Mouse (Mus musculus) olfactory bulb, adult 2 months (tissue): ENCODE measurements around the gene Mrps33. TPM values are rescaled to one million over a fixed set of nuclear protein-coding genes. Genes with fewer than 3 reads are reported as not detected.

Experiments used
- H3K27ac ChIP-seq: fragments of 200-500 bp; 2 replicates; pipeline ENCODE4 v1.5.1; 2012; ENCODE audit warnings: low read depth, low read length; ENCODE audit not compliant: insufficient read depth
- H3K4me1 ChIP-seq: fragments of 200-500 bp; 2 replicates; pipeline ENCODE4 v1.6.1; 2012; ENCODE audit warnings: low read length; ENCODE audit not compliant: control insufficient read depth, insufficient read depth
- H3K4me3 ChIP-seq: fragments of 200-500 bp; 2 replicates; pipeline ENCODE4 v1.5.1; 2012; ENCODE audit warnings: mild to moderate bottlenecking, low read depth, low read length, moderate library complexity; ENCODE audit not compliant: insufficient read depth
- CTCF ChIP-seq: fragments of 200-500 bp; IDR thresholded peaks from 2 replicates; pipeline ENCODE4 v1.5.1; 2012; ENCODE audit warnings: low read depth, mild to moderate bottlenecking, low read length, moderate library complexity; ENCODE audit not compliant: insufficient read depth
- POLR2A ChIP-seq: fragments of 200-500 bp; IDR thresholded peaks from 2 replicates; pipeline ENCODE4 v1.6.1; 2012; ENCODE audit warnings: mild to moderate bottlenecking, low read depth, low read length, moderate library complexity; ENCODE audit not compliant: insufficient read depth
- WGBS: fragments of 180-500 bp; shearing (Covaris S2); methylation state at CpG from one replicate; pipeline ENCODE4 v1.1.7; 2018; 5-methylcytosine and 5-hydroxymethylcytosine counted together
- polyA plus RNA-seq: library from polyadenylated mRNA; stranded (reverse); fragments of >200 nt; gene quantifications from 2 replicates; pipeline ENCODE4 v1.2.4, GENCODE M21; 2012; ENCODE audit warnings: low replicate concordance; ENCODE audit not compliant: missing spikeins, insufficient read depth, insufficient read length

The Mrps33 gene
- not detected in 2 replicates for polyA plus RNA-seq

DNA sequence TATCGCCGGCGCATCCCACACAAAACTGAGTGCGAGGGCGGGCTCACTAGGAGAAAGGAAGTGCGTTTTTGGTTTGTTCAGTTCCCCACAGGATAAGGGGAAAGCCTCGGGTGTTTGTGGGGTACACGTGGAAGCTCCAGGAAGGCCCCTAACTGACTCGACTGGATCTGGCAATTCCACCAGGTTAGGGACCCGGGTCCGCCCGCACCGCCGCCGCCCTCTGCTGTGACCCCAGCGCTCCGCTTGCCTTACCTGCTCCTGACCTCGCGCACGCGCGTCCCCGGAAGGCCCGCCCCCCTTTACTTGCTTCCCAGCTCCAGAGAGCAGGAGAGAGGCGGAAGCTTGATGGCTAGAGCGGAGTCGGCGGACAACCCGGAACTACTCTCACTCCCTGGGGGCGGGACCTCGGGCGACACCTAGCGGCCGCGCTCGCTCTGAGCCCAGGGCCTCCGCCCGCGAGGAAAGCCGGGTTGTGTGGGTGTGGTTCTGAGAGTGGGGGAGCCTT is at the start of gene Mrps33:
Mrps33 (minus strand) TSS at position 377 of the 505 bp plus-strand sequence.
- Histone ChIP-seq H3K4me1 (no peaks in the 10 kb centered on the region), H3K27ac (peak within 1 kb of the TSS; percentile 26; the same call in 1 of the 2 replicates), H3K4me3 (peak within 1 kb of the TSS; percentile 62)
- TF ChIP-seq CTCF (peak; percentile 98), POLR2A (peak; percentile 48)
- under 1% methylated on average over 40 of the region's 40 CpGs for WGBS

GRCm38 (mm10) chr6:39849667-39850066 is 38.9 kb upstream of the Mrps33 start:
- TF ChIP-seq POLR2A (no peak), CTCF (no peak)
- WGBS = 91% methylated on average over 4 of the region's 4 CpGs
- Histone ChIP-seq H3K4me1 (no peaks in the 10 kb centered on the region), H3K27ac (no peak overlapping the region), H3K4me3 (no peak overlapping the region)

DNA sequence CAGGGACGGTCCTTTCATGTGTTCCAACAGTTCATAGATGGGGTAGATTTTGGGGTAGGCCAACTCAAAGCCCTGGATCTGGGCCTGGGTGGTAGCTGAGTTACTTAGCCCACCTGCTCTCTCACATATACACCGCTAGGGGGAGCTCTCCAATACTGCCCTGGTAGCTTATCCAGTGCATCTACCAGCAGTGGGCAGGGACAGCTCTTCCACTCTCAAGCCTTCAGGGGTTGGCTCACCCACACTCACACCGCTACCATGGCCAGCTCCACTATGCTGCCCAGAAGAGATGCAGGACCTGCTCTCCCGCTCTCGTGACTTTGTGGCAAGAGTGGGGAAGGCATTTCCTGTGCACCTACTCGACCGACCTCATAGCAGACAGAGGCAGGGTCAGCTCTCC is 38.0 kb upstream of the Mrps33 start:
- no peak overlapping the region for H3K4me3 ChIP-seq

DNA sequence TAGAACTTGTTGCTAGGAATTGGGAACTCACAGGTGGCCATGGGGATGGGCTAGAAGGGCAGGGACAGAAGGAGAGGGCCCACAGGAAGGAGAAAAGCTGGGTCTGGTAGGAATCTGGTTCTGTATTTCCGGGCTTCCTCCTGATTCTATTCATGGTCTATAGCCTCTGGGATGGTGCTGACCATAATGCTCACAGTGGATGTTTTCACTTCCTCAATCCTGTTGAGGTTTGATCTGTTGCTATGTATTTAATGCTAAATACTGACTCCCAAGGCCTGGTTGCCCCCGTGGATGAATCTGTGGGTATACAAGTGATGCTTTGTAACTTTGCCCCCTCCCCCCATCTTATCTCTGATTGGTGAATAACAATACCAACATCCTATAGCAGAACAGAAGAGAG is 36.8 kb upstream of the Mrps33 start:
- H3K4me1 ChIP-seq = no peaks in the 10 kb centered on the region
- TF ChIP-seq CTCF (no peak), POLR2A (no peak)
- no peak overlapping the region for H3K27ac ChIP-seq
- no peak overlapping the region for H3K4me3 ChIP-seq
- 76% methylated on average over 2 of the region's 2 CpGs for WGBS

More for the DNA sequence above, 38.0 kb upstream of the Mrps33 start:
- Histone ChIP-seq H3K4me1 (no peaks in the 10 kb centered on the region), H3K27ac (no peak overlapping the region)
- 62% methylated on average over 7 of the region's 7 CpGs for WGBS
- TF ChIP-seq POLR2A = no peak
- TF ChIP-seq CTCF = no peak

DNA sequence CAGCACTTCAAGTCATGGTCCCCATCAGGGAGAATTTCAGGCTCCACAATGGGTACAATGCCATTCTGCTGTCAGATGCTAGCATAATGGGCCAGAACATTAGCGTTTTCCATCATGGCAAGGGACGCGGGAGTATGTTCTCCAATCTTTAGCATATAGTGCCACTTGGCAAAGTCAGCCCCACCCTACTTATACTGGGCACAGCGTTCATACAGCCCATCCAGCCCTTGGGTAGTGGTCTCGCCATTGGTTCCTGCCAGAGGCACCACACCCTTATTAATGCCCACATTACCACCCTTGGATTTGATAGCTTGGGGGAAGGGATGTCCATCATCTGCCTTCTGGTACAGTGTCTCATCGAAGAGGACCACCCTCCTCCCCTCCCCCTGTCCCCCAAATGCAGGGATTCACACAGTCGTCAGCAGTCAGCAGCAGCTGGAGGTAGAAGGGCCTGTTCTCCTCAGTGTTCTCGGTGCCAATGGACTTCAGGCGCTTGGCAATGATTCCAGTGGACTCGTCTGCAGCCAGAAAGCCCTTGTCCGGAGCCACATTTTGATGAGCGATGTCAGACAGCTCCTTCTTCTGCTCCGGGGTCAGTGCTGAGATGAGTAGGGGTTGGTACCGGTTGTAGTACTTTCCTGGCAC is 33.0 kb upstream of the Mrps33 start:
- Histone ChIP-seq H3K4me1 (no peaks in the 10 kb centered on the region), H3K4me3 (no peak overlapping the region), H3K27ac (no peak overlapping the region)
- WGBS = 89% methylated on average over 14 of the region's 14 CpGs
- TF ChIP-seq CTCF (no peak), POLR2A (no peak)

DNA sequence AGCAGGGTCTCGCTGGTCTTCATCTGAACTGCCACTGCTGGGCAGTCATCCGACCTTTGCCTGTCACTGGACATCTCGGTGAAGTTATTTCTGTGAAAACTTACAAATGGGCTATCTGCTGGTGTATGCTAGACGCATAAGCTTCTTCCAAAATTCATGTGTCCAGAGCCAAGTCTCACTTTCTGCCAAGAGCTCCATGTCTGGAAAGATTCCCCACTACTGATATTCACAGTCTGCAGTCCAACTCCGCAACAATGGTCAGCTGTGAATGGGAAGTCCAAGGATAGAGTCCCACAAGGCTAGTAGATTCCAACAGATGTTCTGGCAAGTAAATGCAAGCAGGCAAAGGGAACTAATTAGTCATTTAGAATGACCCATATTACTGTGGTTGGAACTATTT is 17.9 kb upstream of the Mrps33 start:
- TF ChIP-seq CTCF = no peak
- no peak for TF ChIP-seq POLR2A
- H3K4me3 ChIP-seq = no peak overlapping the region

DNA sequence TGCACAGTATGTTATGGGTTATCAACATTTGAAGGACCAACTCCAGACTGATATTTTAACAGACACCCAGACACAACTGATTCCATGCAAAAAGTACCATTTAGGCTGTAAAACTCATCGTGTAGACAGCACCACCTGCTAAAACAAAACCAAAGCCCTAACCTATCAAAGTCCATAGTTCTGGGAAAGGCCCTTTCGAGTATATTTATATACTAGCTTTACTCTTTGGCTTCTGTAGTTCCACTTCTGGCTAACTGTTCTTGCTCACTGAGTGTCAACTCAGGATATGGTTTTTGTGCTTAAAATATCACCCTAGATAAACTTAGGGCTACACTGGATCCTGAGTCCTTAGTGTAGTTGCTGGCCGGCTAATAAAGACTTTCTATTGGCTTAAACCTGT is 10.5 kb upstream of the Mrps33 start:
- Histone ChIP-seq H3K4me1 (no peaks in the 10 kb centered on the region), H3K4me3 (no peak overlapping the region), H3K27ac (no peak overlapping the region)
- TF ChIP-seq POLR2A = no peak
- no peak for TF ChIP-seq CTCF
- WGBS = 78% methylated on average over 3 of the region's 3 CpGs

More for the DNA sequence above, 17.9 kb upstream of the Mrps33 start:
- 83% methylated on average over 5 of the region's 5 CpGs for WGBS
- no peaks in the 10 kb centered on the region for H3K4me1 ChIP-seq
- no peak overlapping the region for H3K27ac ChIP-seq

DNA sequence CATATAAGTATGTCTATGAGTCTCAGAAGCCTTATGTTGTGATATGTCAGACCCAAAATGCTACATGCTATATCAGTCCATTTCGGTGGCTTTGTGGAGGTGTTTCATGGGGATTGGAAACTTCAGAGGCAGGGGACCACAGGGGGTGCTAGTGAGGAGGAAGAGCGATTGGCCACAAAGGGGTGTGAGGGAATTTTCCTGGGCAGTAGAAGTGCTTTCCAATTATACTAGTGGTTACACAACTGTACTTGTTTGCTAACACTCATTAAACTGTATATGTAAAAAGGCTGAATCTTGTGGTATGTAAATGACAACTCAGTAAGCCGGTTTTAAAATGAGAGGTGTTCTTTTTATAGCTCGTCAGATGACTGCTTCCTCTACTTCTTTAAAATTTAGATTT is 8.1 kb upstream of the Mrps33 start:
- no peak overlapping the region for H3K4me3 ChIP-seq
- TF ChIP-seq POLR2A (no peak), CTCF (no peak)
- H3K27ac ChIP-seq = no peak overlapping the region
- WGBS = 48% methylated on average over 4 of the region's 4 CpGs
- no peaks in the 10 kb centered on the region for H3K4me1 ChIP-seq

GRCm38 (mm10) chr6:39808511-39808910 is 2.3 kb downstream of the Mrps33 start:
- 34% methylated on average over 5 of the region's 5 CpGs for WGBS
- no peak for TF ChIP-seq CTCF
- TF ChIP-seq POLR2A = no peak
- H3K4me1 ChIP-seq = no peaks in the 10 kb centered on the region
- H3K4me3 ChIP-seq = no peak overlapping the region
- no peak overlapping the region for H3K27ac ChIP-seq

- Histone ChIP-seq H3K4me1 (no peaks in the 10 kb centered on the region), H3K4me3 (no peak overlapping the region), H3K27ac (no peak overlapping the region)
- TF ChIP-seq CTCF (no peak), POLR2A (no peak)
- 86% methylated on average over 7 of the region's 7 CpGs for WGBS
Measured at GRCm38 (mm10) chr6:39807050-39807560, 3.7 kb downstream of the Mrps33 start.
